Mouse (Mus musculus): ENCODE results near the gene Srsf4.

Gene Srsf4

DNA sequence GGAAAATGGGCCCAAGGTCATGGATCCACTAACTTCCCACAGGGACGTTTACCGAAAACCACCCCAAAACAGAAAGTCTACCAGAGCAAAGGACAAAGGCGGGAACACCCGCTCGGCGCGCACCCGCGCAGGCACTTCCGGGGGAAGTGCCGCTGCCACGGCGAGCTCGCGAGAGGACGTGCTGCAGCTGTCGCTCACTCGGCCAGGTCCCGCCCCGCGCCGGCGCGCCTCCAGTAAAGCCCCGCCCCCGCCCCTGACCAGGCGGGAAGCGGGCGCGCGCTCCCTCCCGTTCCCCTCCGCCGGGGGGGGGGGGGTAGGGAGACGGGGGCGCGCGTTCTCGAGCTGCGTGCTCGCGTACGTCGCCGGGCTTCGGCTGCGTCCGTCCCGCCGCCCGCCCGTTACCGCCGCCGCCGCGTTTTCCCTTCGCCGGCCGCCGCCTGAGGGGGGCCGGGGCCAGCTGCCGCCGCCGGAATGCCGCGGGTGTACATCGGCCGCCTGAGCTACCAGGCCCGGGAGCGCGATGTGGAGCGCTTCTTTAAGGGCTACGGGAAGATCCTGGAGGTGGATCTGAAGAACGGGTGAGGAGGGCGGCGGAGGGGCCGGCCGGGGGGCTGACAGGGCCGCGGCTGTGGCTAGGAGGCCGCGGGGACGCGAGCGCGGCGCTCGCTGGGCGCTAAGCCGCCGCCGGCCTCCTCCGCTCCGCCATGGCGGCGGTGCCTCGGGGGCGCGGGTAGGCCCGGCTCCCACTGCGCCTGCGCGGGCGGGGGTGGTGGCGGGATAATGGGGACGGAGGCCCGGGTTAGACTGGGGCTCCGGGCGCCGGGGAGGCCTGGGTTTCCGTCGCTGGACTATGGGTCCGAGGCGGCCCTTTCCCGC, at the start of gene Srsf4:
Gene Srsf4 (plus strand): TSS at position 325 of the 876 bp plus-strand sequence.
- DNase-seq (ENCODE audit: low spot score in 2 of 2): peak; percentile 79 to 89

DNA sequence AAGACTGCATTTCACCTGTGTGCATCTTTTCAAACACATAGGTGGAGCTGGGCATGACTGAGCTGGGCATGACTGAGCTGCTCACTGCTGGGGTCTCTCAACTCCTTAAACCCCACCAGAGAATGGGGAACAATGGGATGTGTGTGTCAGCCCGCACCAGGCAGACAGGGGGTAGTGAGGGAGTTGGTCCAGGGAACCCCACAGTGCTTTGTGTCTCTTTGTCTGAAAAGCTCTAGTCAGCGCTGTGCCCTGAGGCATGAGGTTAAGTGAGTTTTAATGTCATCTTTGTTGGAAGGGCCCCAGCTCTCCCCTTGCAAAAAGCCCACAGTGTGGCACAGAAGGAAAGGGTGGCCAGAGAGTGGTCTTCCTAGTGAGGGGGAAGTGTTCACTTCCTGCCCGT, 48.5 kb upstream of the Srsf4 start:
- no peak for DNase-seq (ENCODE audit: low spot score in 2 of 2)

DNA sequence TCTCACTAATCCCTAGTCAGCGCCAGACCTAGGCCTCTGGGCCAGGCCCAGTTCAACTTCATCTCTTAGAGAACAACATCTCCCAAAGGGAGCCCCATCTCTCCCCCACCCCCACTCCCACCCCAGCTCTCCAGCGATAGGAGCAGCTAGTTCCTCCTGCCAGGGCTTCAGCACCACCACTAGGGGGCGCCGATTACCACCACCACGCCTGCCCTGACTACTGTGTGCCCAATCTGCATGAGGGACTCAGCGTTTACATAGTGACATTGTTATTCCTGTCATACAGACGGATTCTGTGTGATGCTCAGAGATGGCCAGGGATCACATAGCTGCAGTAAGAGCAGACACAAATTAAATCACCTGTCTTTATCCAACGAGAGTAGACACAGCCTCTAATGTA, 47.6 kb upstream of the Srsf4 start:
- DNase-seq (ENCODE audit: low spot score in 2 of 2): peak in 1 of 2 experiments; percentile 32

DNA sequence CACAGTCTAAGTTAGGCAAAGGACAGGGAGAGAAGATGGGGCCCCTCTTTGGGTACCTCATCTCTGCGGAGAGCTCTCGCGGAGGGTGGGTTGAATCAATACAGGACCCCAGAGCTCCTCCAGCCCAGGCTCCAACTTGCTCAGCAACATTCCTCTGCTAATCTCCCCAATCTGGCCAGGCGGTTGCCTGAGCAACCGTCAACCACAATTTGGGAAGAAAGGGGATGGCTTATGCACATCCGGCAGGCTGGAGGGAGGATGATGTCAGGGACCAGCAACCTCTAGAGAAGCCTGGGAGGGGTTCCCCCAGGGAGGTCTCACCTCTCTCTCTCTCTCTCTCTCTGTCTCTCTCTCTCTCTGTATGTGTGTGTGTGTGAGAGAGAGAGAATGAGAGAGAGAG, 46.5 kb upstream of the Srsf4 start:
- peak in 1 of 2 experiments; percentile 31 for DNase-seq (ENCODE audit: low spot score in 2 of 2)

DNA sequence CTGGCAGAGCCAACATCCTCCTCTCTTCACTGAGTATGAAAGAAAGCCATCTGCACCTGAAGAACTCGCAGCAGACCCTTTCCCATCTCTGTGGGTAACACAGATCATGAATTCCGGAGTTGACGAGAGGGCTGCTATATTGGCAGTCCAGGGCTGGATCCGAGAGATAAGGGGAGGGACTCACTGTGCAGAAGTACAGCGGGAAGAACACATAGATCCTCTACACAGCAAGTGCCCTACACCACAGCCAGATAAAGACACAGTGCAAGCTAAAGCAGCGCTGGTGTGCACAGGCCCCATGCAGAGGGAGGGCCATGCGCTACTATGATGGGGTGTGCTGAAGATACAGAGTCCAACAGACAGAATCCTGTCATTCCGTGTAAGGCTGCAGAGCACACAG, 44.3 kb upstream of the Srsf4 start:
- DNase-seq (ENCODE audit: low spot score in 2 of 2): no peak

DNA sequence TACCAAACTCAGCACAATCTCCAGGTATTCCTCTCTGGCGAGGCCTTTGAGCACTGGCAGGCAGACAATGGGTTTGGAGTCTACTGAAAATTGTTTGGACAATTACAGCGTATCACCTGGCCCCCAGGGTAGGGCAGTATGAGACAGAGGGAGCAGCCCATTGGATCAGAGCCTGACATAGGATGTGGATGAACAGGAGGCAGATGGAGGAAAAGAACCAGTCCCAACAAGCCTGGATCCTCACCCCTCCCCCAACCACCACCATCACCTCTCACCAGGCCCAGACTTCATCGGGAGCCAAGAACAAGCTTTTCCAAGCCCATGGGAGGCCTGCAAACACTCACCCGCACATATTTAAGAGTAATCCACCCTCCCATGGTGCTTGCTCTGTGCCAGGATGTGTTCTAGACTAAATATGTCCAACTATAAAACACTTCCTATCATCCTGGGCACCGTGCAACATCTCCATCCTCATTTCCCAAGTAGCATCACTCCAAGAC, 41.8 kb upstream of the Srsf4 start:
- no peak for DNase-seq (ENCODE audit: low spot score in 2 of 2)

DNA sequence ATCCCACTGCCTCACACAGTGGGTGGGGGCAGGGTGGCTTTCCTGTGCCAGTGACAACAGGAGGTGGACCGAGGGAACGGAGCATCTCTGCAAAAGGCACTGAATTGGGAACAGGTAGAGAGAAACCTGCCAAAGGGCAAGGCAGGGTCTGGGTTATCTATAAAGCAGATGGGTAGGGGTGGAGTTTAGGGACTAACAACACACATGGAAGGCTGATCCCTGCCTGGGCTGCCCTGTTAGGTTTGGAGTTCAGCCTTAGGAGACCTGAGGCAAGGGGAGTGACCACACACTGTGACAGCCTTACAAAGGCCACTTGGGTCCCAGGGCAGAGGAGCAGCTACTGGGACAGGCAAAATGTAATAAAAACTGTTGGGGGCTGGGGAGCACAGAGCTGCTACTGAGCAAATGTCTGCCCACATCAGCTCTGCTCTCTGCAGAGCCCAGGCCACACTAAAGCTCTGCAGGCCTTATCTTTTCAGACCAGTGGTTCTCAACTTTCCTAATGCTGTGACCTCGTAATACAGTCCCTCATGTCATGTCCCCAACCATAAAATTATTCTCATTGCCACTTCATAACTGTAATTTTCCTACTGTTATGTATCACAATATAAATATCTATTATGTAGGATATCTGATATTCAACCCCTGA, 40.5 kb upstream of the Srsf4 start:
- DNase-seq (ENCODE audit: low spot score in 2 of 2): no peak

DNA sequence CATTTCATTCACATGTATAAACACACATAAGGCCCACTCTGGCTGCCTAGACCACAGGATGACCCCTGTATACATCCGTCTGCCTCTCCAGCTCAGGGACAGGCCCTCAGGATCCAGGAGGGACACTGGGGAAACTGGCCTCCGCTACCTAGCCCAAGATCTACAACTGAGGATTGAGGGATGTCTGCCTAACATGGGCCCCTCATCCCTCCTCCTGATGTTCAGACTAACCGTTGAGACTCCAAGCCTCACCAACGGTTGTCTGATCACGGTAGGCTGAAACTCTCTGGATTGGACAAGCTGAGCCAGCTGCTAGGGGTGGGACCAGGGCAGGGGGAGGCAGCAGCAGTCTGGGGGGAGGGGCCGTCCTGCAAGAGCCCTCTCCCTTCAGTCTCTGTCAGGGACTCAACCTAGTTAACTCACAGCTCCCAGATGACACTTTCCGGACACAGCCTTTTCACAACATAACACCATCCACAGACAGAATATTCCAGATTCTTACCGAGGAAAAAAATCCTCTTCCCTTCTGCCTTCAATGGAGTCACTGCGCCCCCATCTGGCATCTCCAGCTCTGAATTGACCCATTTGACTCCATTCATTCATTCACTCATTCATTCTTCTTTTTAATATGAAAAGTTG, 39.3 kb upstream of the Srsf4 start:
- peak in 1 of 2 experiments; percentile 11 for DNase-seq (ENCODE audit: low spot score in 2 of 2)

DNA sequence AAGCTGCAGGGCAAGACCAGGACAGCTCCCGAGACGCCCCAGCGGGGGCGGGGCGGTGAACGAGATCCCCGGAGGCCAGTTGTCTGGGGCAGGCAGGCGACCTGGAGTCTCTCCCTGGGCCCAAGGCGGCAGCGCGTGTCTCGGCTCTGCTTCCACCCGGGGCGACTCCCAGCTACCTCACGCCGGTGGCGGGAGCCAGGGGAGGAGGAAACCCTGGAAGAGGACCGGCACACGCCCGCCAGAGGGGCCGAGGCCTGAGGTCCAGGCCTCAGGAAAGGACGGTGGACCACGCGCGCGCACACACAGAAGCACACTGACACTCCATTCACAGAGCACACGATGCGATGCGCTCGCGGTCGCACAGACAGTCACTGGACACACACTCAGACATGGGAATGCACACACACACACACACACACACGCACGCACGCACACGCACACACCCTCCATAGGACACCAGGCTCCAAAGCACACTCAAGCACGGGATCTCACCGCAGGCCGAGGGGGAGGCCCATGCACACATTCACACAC, 37.0 kb upstream of the Srsf4 start:
- peak; percentile 69 to 73 for DNase-seq (ENCODE audit: low spot score in 2 of 2)

DNA sequence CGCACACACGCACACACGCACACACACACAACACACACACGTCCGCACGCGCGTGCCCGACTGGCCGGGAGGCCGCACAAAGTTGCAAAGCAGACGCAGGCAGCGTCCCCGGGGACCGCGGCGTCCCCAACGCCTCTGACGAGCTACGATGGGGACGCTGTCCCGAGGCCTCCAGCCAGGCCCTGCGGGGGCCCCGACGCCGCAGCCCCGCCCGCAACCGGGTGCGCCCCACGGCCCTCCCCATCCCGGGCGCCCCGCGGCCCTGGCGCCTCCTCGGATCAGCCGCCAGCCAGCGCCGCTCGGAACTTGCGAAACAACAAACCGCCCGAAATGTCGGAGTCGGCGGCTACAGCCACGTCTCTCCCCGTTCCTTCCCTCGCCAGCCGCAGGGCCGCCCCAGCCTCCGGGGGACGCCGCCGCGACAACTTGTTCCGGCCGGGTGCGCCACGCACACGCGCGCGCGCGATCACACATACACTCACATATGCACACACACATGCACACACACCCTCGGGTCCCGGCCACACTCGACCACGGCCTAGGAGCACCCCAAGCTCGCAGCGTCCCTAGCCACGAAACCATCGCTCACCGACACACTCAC, 36.4 kb upstream of the Srsf4 start:
- peak; percentile 31 to 54 for DNase-seq (ENCODE audit: low spot score in 2 of 2)

DNA sequence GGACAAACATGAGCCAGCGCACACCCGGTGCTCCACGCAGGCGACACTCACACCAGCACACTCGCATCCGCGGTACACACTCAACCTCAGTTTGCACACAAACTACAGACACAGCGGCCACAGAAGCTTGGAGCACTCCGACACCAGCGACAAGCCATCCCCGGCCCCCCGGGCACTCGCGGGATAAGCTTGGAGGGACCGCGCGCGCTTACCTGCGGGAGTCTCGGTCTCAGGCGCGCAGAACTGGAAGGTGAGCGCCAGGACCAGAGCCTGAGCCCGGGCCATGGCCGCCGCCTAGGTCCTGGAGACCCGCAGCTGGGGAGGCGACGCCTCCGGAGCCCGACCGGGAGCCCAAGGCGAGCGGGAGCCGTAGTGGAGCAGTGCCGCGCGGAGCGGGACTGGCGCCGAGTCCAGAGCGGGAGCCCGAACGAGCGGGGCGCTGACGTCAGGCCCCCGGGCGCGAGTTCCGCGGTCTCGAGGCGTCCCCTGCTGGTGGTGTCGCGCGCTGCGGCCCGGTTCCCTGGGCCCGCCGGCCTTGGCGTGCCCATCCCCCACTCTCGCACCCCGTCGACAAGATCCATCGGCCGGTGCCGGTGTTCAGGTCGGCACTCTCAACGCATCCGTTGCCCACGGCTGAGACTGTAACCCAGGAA, 35.4 kb upstream of the Srsf4 start, which contains the start of gene Ptpru:
Gene Ptpru (minus strand): TSS at position 417 of the 653 bp plus-strand sequence.
- DNase-seq (ENCODE audit: low spot score in 2 of 2): peak; percentile 85 to 99

DNA sequence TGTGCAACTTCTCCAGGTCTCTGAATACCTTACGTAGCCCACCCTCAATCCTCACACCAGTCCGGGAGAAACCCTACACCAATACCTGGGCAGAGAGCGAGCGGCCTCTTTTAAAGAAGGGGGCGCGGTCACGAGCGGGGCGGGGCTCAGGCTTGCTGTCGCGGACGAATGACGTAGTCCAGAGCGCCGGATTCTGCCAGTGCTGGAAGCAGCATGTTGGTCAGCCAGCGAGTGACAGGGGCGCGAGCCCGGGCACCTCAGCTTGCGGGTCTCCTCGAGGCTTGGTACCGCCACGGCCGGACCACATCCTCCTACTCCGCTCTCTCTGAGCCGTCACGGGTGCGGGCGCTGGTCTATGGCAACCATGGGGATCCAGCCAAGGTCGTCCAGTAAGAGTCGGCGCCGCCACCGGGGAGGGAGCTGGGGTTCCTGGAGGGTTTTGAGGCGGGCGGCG, 30.1 kb upstream of the Srsf4 start, which contains the start of gene Mecr:
Gene Mecr (plus strand): TSS at position 181 of the 454 bp plus-strand sequence.
- peak; percentile 88 to 98 for DNase-seq (ENCODE audit: low spot score in 2 of 2)

DNA sequence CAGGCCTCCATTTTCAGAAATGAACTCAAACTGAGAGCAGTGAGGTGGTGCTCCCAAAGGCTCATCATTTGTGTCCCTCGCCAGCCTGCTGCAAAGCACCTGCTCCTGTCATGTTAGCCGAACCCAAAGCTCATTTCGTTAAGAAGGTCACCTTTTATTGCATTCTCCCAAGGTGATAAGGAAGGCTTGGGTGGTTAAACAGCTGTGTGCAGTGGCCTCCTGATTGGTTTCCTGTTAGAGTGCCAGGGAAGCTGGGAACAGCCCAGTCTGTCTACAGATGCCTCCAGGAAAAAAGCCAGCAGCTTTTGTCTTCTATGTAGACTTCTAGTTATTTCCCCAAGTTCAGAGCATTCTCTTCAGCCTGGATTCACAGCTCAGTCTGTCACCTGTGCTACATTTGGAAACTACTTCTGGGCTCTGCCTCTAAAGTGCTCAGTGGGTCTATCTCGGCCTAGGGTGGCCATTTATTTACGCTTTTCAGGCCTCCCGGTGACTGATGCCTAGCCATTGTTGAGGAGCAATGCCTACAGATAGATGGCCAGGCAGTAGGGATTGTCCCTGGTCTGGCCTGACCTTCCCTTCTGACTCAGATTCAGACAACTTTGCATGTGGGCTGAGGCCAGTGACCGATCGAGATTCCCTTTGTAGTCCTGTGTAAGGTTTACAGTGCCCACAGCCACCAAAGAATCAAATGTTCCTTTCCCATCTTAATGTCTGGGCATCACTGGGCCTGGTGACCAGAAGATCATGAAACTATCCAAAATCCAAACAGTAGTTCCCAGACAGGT, 27.2 kb upstream of the Srsf4 start:
- no peak for DNase-seq (ENCODE audit: low spot score in 2 of 2)

DNA sequence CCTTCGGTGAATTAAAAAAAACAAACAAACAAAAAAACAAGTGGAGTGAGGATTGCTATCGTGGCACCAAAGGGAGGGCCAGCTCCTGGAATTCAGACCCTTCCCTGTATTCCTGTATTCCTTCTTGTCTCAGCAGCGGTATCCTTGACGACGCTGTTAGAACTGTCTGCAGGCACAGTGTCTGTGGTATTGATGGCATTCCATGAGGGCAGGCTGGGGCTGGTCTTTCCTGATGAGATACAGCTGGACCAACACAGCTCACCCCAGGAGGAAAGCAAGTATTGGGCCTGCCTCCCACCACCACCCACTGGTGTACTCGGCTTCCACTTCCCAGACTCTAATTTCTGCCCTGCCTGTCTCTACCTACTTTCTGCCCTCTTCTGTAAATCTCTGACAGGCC, 25.3 kb upstream of the Srsf4 start:
- no peak for DNase-seq (ENCODE audit: low spot score in 2 of 2)

DNA sequence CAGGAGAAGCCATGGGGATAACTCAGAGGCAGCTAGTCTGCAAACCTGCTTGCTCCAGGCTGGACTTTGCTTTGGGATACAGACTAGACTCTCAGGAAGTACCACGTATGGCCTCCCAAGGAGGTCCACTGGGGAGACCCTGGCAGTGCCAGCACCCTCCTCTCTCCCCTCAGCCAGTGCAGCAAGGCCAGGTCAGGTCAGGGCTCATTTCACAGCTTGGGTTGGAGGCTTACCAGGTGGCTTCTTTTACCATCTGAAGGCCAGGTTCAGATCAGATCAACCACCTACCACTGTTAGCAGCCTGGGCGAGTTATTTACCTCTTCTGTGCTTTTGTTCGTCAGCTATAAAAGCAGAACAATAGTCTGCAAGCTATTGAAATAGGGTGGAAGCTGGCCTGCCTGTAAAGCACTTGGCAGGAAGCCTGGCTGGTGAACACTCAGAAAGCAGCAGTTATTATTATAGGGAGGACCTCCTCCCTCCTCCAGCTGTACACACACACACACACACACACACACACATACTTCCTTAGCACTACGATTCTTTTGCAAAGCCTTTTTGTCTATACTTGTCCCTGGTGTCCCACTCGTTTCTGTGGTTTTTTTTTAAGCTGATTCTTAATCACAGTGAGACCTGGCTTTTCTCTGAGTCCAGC, 23.3 kb upstream of the Srsf4 start:
- DNase-seq (ENCODE audit: low spot score in 2 of 2): no peak

DNA sequence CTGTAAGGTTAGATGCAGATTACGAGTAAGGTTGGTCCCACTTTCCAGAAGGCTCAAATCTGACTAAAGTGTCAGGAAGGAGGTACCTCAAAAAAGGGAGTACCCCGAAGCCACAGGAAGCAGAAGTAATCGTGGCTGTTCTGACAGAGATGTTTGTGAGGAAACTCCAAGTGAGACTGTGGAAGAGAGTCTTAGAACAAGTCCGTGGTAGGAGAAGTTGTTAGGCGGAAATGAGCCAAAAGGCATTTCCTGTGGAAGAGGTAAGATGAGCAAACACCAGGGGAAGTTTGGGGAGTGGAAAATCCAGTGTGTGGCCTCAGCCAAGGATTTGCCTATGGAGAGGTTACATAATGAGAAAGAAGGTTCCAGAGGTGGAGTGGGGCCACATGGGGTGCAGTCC, 18.5 kb upstream of the Srsf4 start:
- DNase-seq (ENCODE audit: low spot score in 2 of 2): no peak

DNA sequence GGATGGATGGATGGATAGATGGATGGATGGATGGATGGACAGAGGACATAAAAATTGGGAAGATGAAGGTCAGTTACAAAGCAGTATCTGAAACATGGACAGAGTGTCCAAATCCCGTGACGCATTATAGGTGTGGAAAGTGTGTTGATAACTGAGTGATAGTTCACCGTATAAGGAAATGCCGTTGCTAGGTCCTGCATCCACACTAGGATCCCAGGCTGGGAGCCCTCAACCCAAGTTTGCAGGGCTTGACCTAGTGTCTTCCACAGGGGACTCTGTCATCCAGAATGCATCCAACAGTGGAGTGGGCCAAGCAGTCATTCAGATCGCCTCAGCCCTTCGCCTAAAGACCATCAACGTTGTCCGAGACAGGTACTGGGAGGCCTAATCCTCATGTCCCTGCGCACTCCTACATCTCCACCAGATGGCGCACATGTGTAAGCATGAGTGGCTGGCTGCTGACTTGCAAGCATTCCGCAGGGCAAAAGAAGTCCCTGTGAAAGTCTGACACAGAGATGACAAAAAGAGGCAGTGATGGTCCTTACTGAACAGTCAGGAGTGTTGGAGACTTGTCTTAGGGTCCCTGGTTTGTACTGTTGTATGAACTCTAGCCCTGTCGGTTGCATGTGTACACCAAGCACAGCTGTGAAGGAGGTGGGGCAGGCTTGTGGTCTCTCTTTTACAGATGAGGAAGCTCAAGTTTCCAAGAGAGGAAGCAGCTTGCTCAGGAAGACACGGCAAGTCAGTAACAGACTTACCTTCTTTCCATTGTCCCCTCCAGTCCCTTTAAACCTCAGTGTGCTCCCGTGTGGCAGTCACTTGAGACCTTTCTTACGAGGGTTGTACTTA, 12.7 kb upstream of the Srsf4 start:
- DNase-seq (ENCODE audit: low spot score in 2 of 2): peak; percentile 59 to 68

DNA sequence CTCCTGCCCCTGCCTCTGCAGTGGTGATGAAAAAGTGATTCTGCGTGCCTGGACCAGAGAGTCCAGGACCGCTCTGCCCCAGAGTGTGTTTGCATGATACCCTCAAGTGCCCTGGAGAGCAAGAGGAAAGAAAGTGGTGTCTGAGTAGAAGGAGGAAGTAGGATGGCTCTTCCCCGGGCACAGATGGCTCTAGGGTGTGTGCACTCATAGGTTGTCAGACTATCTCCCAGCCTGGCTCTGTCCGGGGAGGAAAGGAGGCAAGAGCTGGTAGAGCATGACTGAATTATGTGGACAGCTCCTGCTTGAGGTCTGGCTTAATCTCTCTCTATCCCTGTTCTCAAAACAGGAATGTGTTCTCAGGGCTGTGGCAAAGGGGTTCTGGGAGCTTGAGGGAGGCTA, 12.1 kb upstream of the Srsf4 start:
- DNase-seq (ENCODE audit: low spot score in 2 of 2): no peak
